Mouse (Mus musculus) ES-E14 (cell line): Measurements from ENCODE around the gene Spcs3. TPM values are rescaled to one million over a fixed set of nuclear protein-coding genes. Genes with fewer than 3 reads are reported as not detected.

ENCODE experiments used
- DNase-seq: peaks from one replicate; pipeline ENCODE4 v3.0.0-alpha.2; 2013; ENCODE audit warnings: low read depth, low spot score
- H3K27ac ChIP-seq: 2 replicates; pipeline ENCODE4 v1.5.1; 2012; ENCODE audit warnings: low read depth, mild to moderate bottlenecking, low read length, moderate library complexity, mixed read lengths; ENCODE audit not compliant: poor library complexity, insufficient read depth, severe bottlenecking
- H3K36me3 ChIP-seq: 2 replicates; pipeline ENCODE4 v1.6.1; 2012; ENCODE audit warnings: mild to moderate bottlenecking, low read length, moderate library complexity, mixed read lengths; ENCODE audit not compliant: control insufficient read depth, poor library complexity, insufficient read depth, severe bottlenecking
- H3K4me1 ChIP-seq, 2 experiments: fragments of 150-350 bp in 1 of 2; sonication (generic) in 1 of 2; 2 replicates each; pipeline ENCODE4 v1.6.1; 2012; ENCODE audit warnings: low read length in 2 of 2, mild to moderate bottlenecking in 1 of 2, mixed read lengths in 1 of 2; ENCODE audit not compliant: control insufficient read depth in 2 of 2, insufficient read depth in 2 of 2, poor library complexity in 1 of 2
- H3K4me3 ChIP-seq, 2 experiments: fragments of 150-350 bp in 1 of 2; sonication (generic) in 1 of 2; 2 replicates each; pipeline ENCODE4 v1.5.1; 2012; ENCODE audit warnings: low read length in 2 of 2, low read depth in 1 of 2, mild to moderate bottlenecking in 1 of 2, mixed read lengths in 1 of 2; ENCODE audit not compliant: insufficient read depth in 1 of 2, poor library complexity in 1 of 2, severe bottlenecking in 1 of 2
- H3K9ac ChIP-seq: 2 replicates; pipeline ENCODE4 v1.6.1; 2012; ENCODE audit warnings: low read depth, mild to moderate bottlenecking, low read length, mixed read lengths; ENCODE audit not compliant: poor library complexity, insufficient read depth, severe bottlenecking
- H3K9me3 ChIP-seq: fragments of 150-350 bp; sonication (generic); 2 replicates; pipeline ENCODE4 v1.6.1; 2012; ENCODE audit warnings: low read depth, mild to moderate bottlenecking, low read length; ENCODE audit not compliant: control insufficient read depth, insufficient read depth
- CHD2 ChIP-seq: IDR thresholded peaks from 2 replicates; pipeline ENCODE4 v1.6.1; 2014; ENCODE audit warnings: mild to moderate bottlenecking, low read depth, low read length, inconsistent platforms
- HCFC1 ChIP-seq: IDR thresholded peaks from 2 replicates; pipeline ENCODE4 v1.6.1; 2012; ENCODE audit warnings: low read length, inconsistent platforms, borderline replicate concordance; ENCODE audit not compliant: insufficient read depth
- MAFK ChIP-seq: IDR thresholded peaks from 2 replicates; pipeline ENCODE4 v1.6.1; 2014; ENCODE audit warnings: mild to moderate bottlenecking, low read depth, low read length, inconsistent platforms; ENCODE audit not compliant: insufficient read depth
- ZC3H11A ChIP-seq: IDR thresholded peaks from 2 replicates; pipeline ENCODE4 v1.6.1; 2012; ENCODE audit warnings: low read depth, mild to moderate bottlenecking, inconsistent platforms, low read length, borderline replicate concordance
- ZNF384 ChIP-seq: IDR thresholded peaks from 2 replicates; pipeline ENCODE4 v1.6.1; 2012; ENCODE audit warnings: low read depth, low read length, inconsistent platforms
- in situ Hi-C, 2 experiments: fragments of 600-800 bp; cut with MboI; formaldehyde crosslinking; loops; one replicate each; pipeline ENCODE4 v1.15.1; 2025; ENCODE audit warnings: low sequenced_read_pairs in 2 of 2, inconsistent platforms in 1 of 2; ENCODE audit not compliant: unreplicated experiment in 2 of 2
- total RNA-seq: library from RNA; depleted of rRNA; stranded (reverse); fragments of 300-350 nt; gene quantifications from 2 replicates; pipeline ENCODE4 v1.2.3, GENCODE M21; 2012; rRNA removed

The Spcs3 gene
- total RNA-seq, result 78.5 and 98.1 TPM in 2 replicates

- Histone ChIP-seq H3K4me3 (peak within 1 kb of the TSS; percentile 83 to 98), H3K36me3 (peaks cover 4% of the 10 kb centered on the region; the same call in 1 of the 2 replicates), H3K9me3 (no peaks in the 10 kb centered on the region), H3K27ac (no peak within 1 kb of the TSS), H3K9ac (peak within 1 kb of the TSS; percentile 93), H3K4me1 (peaks cover 0 to 6% of the 10 kb centered on the region in 2 experiments; a peak in 2 of 4 replicates)
- DNase-seq, result peak; percentile 82
- in situ Hi-C loops, result no loop called here
- TF ChIP-seq ZNF384 (no peak), HCFC1 (0 out of 2 replicates have a peak, but pooled peaks have one; percentile 27)
These were observed at the start of gene Spcs3, which contains the start of gene Asb5 for GRCm38 (mm10) chr8:54529382-54530296. Gene Spcs3 (minus strand): TSS chr8:54529998. Gene Asb5 (plus strand): TSS chr8:54529580.

GRCm38 (mm10) chr8:54570618-54571609 lies 41.1 kb upstream of the Spcs3 start:
- no peak for TF ChIP-seq CHD2
- no peak for TF ChIP-seq ZC3H11A
- TF ChIP-seq ZNF384, result no peak
- TF ChIP-seq MAFK, result no peak
- no peak for TF ChIP-seq HCFC1
- Histone ChIP-seq H3K9me3 (no peaks in the 10 kb centered on the region), H3K27ac (no peak overlapping the region), H3K4me3 (no peak overlapping the region), H3K4me1 (no peaks in the 10 kb centered on the region), H3K36me3 (no peaks in the 10 kb centered on the region), H3K9ac (no peak overlapping the region)
- in situ Hi-C loops, result no loop called here
- no peak for DNase-seq

- DNase-seq, result no peak
These were observed 37.4 kb upstream of the Spcs3 start for GRCm38 (mm10) chr8:54567168-54567567.

GRCm38 (mm10) chr8:54565603-54566260 lies 35.9 kb upstream of the Spcs3 start:
- in situ Hi-C loops, result no loop called here
- H3K9me3 ChIP-seq, result no peaks in the 10 kb centered on the region
- DNase-seq, result no peak
- TF ChIP-seq ZC3H11A, result no peak
- TF ChIP-seq HCFC1, result no peak
- TF ChIP-seq MAFK, result no peak
- TF ChIP-seq CHD2, result no peak
- TF ChIP-seq ZNF384, result no peak
- H3K4me1 ChIP-seq, result no peaks in the 10 kb centered on the region
- H3K27ac ChIP-seq, result no peak overlapping the region
- H3K36me3 ChIP-seq, result no peaks in the 10 kb centered on the region
- no peak overlapping the region for H3K4me3 ChIP-seq
- no peak overlapping the region for H3K9ac ChIP-seq

More at GRCm38 (mm10) chr8:54567168-54567567, 37.4 kb upstream of the Spcs3 start:
- in situ Hi-C loops, result no loop called here
- TF ChIP-seq MAFK, result no peak
- TF ChIP-seq CHD2, result no peak
- TF ChIP-seq HCFC1, result no peak
- no peak for TF ChIP-seq ZNF384
- no peak for TF ChIP-seq ZC3H11A
- Histone ChIP-seq H3K4me3 (no peak overlapping the region), H3K9me3 (no peaks in the 10 kb centered on the region), H3K9ac (no peak overlapping the region), H3K4me1 (no peaks in the 10 kb centered on the region), H3K36me3 (no peaks in the 10 kb centered on the region), H3K27ac (no peak overlapping the region)
